Mouse (Mus musculus) MEL (cell line): ENCODE measurements around the gene Dclk1. TPM values are rescaled to one million over a fixed set of nuclear protein-coding genes. Genes with fewer than 3 reads are reported as not detected.

Experiments used
- DNase-seq: peaks from one replicate; pipeline ENCODE4 v3.0.0; 2011; ENCODE audit warnings: low read depth, low spot score
- H3K27ac ChIP-seq: 2 replicates; pipeline ENCODE4 v1.5.1; 2012; ENCODE audit warnings: low read depth, mild to moderate bottlenecking, control low read depth, low read length, moderate library complexity; ENCODE audit not compliant: control insufficient read depth
- H3K27me3 ChIP-seq, 2 experiments: fragments of 150-350 bp in 1 of 2; sonication (generic) in 1 of 2; 2 replicates each; pipeline ENCODE4 v1.6.1; 2012; ENCODE audit warnings: low read length in 2 of 2, mild to moderate bottlenecking in 2 of 2, improper control_type of control experiment in 1 of 2, moderate library complexity in 1 of 2; ENCODE audit not compliant: insufficient read depth in 2 of 2, control insufficient read depth in 1 of 2
- H3K36me3 ChIP-seq, 2 experiments: 2 replicates each; pipeline ENCODE4 v1.6.1; 2012 to 2014; ENCODE audit warnings: low read length in 2 of 2, improper control_type of control experiment in 1 of 2, inconsistent platforms in 1 of 2, mild to moderate bottlenecking in 1 of 2; ENCODE audit not compliant: insufficient read depth in 2 of 2, control insufficient read depth in 1 of 2
- H3K4me1 ChIP-seq, 2 experiments: fragments of 150-350 bp in 1 of 2; sonication (generic) in 1 of 2; 2 replicates each; pipeline ENCODE4 v1.6.1; 2012; ENCODE audit warnings: low read length in 2 of 2, improper control_type of control experiment in 1 of 2, mild to moderate bottlenecking in 1 of 2; ENCODE audit not compliant: insufficient read depth in 2 of 2, control insufficient read depth in 1 of 2
- H3K4me3 ChIP-seq, 2 experiments: fragments of 150-350 bp in 1 of 2; sonication (generic) in 1 of 2; 2 replicates each; pipeline ENCODE4 v1.5.1; 2012; ENCODE audit warnings: low read depth in 2 of 2, low read length in 2 of 2, mild to moderate bottlenecking in 2 of 2, moderate library complexity in 2 of 2, control low read depth in 1 of 2, improper control_type of control experiment in 1 of 2; ENCODE audit not compliant: control insufficient read depth in 1 of 2, insufficient read depth in 1 of 2
- H3K79me2 ChIP-seq: 2 replicates; pipeline ENCODE4 v1.6.1; 2012; ENCODE audit warnings: mild to moderate bottlenecking, low read length, moderate library complexity; ENCODE audit not compliant: control insufficient read depth, poor library complexity, insufficient read depth
- H3K9ac ChIP-seq: 2 replicates; pipeline ENCODE4 v1.6.1; 2012; ENCODE audit warnings: low read depth, mild to moderate bottlenecking, control low read depth, low read length, moderate library complexity; ENCODE audit not compliant: control insufficient read depth, poor library complexity, severe bottlenecking
- H3K9me3 ChIP-seq: fragments of 150-350 bp; sonication (generic); replicated peaks from 2 replicates; pipeline ENCODE4 v1.6.1; 2012; ENCODE audit warnings: mild to moderate bottlenecking, low read length, improper control_type of control experiment, moderate library complexity; ENCODE audit not compliant: insufficient read depth
- BHLHE40 ChIP-seq: IDR thresholded peaks from 2 replicates; pipeline ENCODE4 v1.6.1; 2012; ENCODE audit warnings: low read depth, mild to moderate bottlenecking, inconsistent platforms, low read length, improper control_type of control experiment, borderline replicate concordance
- CHD1 ChIP-seq: IDR thresholded peaks from 2 replicates; pipeline ENCODE4 v1.6.1; 2012; ENCODE audit warnings: low read depth, mild to moderate bottlenecking, inconsistent platforms, low read length, improper control_type of control experiment
- CHD2 ChIP-seq: IDR thresholded peaks from 2 replicates; pipeline ENCODE4 v1.6.1; 2011; ENCODE audit warnings: low read length, improper control_type of control experiment
- CTCF ChIP-seq, 3 experiments: IDR thresholded peaks in 2 of 3; conservative IDR thresholded peaks in 1 of 3; 2 replicates each; pipeline ENCODE4 v1.5.1; 2011 to 2012; ENCODE audit warnings: low read length in 3 of 3, low read depth in 2 of 3, mild to moderate bottlenecking in 2 of 3, improper control_type of control experiment in 1 of 3, inconsistent platforms in 1 of 3, mixed read lengths in 1 of 3, moderate library complexity in 1 of 3; ENCODE audit not compliant: control insufficient read depth in 1 of 3, insufficient read depth in 1 of 3, poor library complexity in 1 of 3, severe bottlenecking in 1 of 3
- E2F4 ChIP-seq: IDR thresholded peaks from 2 replicates; pipeline ENCODE4 v1.6.1; 2011; ENCODE audit warnings: low read depth, low read length, improper control_type of control experiment, borderline replicate concordance
- GABPA ChIP-seq: IDR thresholded peaks from 2 replicates; pipeline ENCODE4 v1.6.1; 2012; ENCODE audit warnings: low read depth, mild to moderate bottlenecking, inconsistent platforms, low read length, improper control_type of control experiment, moderate library complexity
- GATA1 ChIP-seq: IDR thresholded peaks from 2 replicates; pipeline ENCODE4 v1.6.1; 2011; ENCODE audit warnings: low read depth, low read length, improper control_type of control experiment
- HCFC1 ChIP-seq: IDR thresholded peaks from 2 replicates; pipeline ENCODE4 v1.6.1; 2012; ENCODE audit warnings: low read depth, mild to moderate bottlenecking, inconsistent platforms, low read length, improper control_type of control experiment, moderate library complexity
- JUND ChIP-seq: IDR thresholded peaks from 2 replicates; pipeline ENCODE4 v1.6.1; 2011; ENCODE audit warnings: low read depth, mild to moderate bottlenecking, improper control_type of control experiment, low read length
- KAT2A ChIP-seq: conservative IDR thresholded peaks from 2 replicates; pipeline ENCODE4 v1.6.1; 2012; ENCODE audit warnings: low read depth, low read length, improper control_type of control experiment, inconsistent platforms
- MAZ ChIP-seq: IDR thresholded peaks from 2 replicates; pipeline ENCODE4 v1.6.1; 2012; ENCODE audit warnings: low read depth, mild to moderate bottlenecking, inconsistent platforms, low read length, improper control_type of control experiment
- NELFE ChIP-seq: IDR thresholded peaks from 2 replicates; pipeline ENCODE4 v1.6.1; 2011; ENCODE audit warnings: low read depth, low read length, improper control_type of control experiment
- NRF1 ChIP-seq: IDR thresholded peaks from 2 replicates; pipeline ENCODE4 v1.6.1; 2014; ENCODE audit warnings: low read depth, mild to moderate bottlenecking, inconsistent platforms, low read length, improper control_type of control experiment, moderate library complexity; ENCODE audit not compliant: poor library complexity, insufficient read depth, severe bottlenecking
- POLR2A ChIP-seq, 2 experiments: IDR thresholded peaks; 2 replicates each; pipeline ENCODE4 v1.6.1; 2011 to 2012; ENCODE audit warnings: low read length in 2 of 2, mild to moderate bottlenecking in 2 of 2, control low read depth in 1 of 2, improper control_type of control experiment in 1 of 2, low read depth in 1 of 2, moderate library complexity in 1 of 2; ENCODE audit not compliant: control insufficient read depth in 1 of 2, insufficient read depth in 1 of 2, poor library complexity in 1 of 2
- RCOR1 ChIP-seq: IDR thresholded peaks from 2 replicates; pipeline ENCODE4 v1.6.1; 2012; ENCODE audit warnings: low read depth, mild to moderate bottlenecking, inconsistent platforms, low read length, improper control_type of control experiment
- SIN3A ChIP-seq: IDR thresholded peaks from 2 replicates; pipeline ENCODE4 v1.6.1; 2012; ENCODE audit warnings: low read length, improper control_type of control experiment, inconsistent platforms
- TBP ChIP-seq: IDR thresholded peaks from 2 replicates; pipeline ENCODE4 v1.8.0; 2011; ENCODE audit warnings: low read depth, low read length, improper control_type of control experiment
- UBTF ChIP-seq: IDR thresholded peaks from 2 replicates; pipeline ENCODE4 v1.6.1; 2012; ENCODE audit warnings: low read depth, mild to moderate bottlenecking, inconsistent platforms, low read length, improper control_type of control experiment, moderate library complexity, borderline replicate concordance; ENCODE audit not compliant: insufficient read depth
- ZMIZ1 ChIP-seq: IDR thresholded peaks from 2 replicates; pipeline ENCODE4 v1.6.1; 2012; ENCODE audit warnings: low read depth, mild to moderate bottlenecking, inconsistent platforms, low read length, improper control_type of control experiment, moderate library complexity
- polyA plus RNA-seq, 2 experiments: library from polyadenylated mRNA; stranded (reverse) in 1 of 2; unstranded in 1 of 2; fragments of >175 nt in 1 of 2; fragments of >200 nt in 1 of 2; gene quantifications; 2 replicates each; pipeline versions ENCODE4 v1.2.1 to v1.2.4; 2012; ENCODE audit warnings: low replicate concordance in 2 of 2, low read depth in 1 of 2; ENCODE audit not compliant: insufficient read length in 2 of 2, insufficient read depth in 1 of 2, missing spikeins in 1 of 2
- total RNA-seq: library from RNA; depleted of rRNA; stranded (reverse); fragments of 300-350 nt; gene quantifications from 2 replicates; pipeline ENCODE4 v1.2.3, GENCODE M21; 2012

Dclk1 gene
- total and polyA plus RNA-seq, 3 experiments = not detected

GRCm38 (mm10) chr3:55206413-55206812 lies 35.8 kb upstream of the Dclk1 start:
- Histone ChIP-seq H3K27ac (no peak overlapping the region), H3K79me2 (no peaks in the 10 kb centered on the region)
- TF ChIP-seq JUND (no peak), CTCF (IDR thresholded peaks at IDR 0.05 in 2 of 3, conservative IDR thresholded peaks at IDR 0.05 in 1 of 3; ENCODE audit: control insufficient read depth in 1 of 3, insufficient read depth in 1 of 3, low read depth in 2 of 3, low read length in 3 of 3, poor library complexity in 1 of 3, severe bottlenecking in 1 of 3) (peak in 1 of 3 experiments; percentile 15; a peak in 1 of 6 replicates), SIN3A (no peak), UBTF (no peak)
- TF ChIP-seq, all 39 proteins: peak for 1
- Histone ChIP-seq H3K36me3 (no peaks in the 10 kb centered on the region), H3K4me3 (no peak overlapping the region), H3K4me1 (no peaks in the 10 kb centered on the region), H3K9ac (no peak overlapping the region), H3K9me3 (no peaks in the 10 kb centered on the region), H3K27me3 (no peaks in the 10 kb centered on the region)
- DNase-seq = no peak

- TF ChIP-seq RCOR1 (no peak), SIN3A (no peak), MAZ (no peak), BHLHE40 (no peak), GATA1 (no peak), TBP (no peak), JUND (no peak), POLR2A (IDR thresholded peaks at IDR 0.05; ENCODE audit: control insufficient read depth in 1 of 2, insufficient read depth in 1 of 2, low read depth in 1 of 2, low read length in 2 of 2, poor library complexity in 1 of 2) (no peak), NELFE (no peak), UBTF (no peak), E2F4 (no peak), CHD1 (no peak), HCFC1 (no peak), CHD2 (no peak), KAT2A (no peak), ZMIZ1 (no peak), NRF1 (no peak), GABPA (no peak)
- Histone ChIP-seq H3K36me3 (no peaks in the 10 kb centered on the region), H3K9me3 (no peaks in the 10 kb centered on the region), H3K79me2 (no peaks in the 10 kb centered on the region), H3K4me3 (no peak overlapping the region), H3K9ac (no peak overlapping the region), H3K27me3 (no peaks in the 10 kb centered on the region), H3K4me1 (no peaks in the 10 kb centered on the region), H3K27ac (no peak overlapping the region)
- no peak for DNase-seq
Measured at GRCm38 (mm10) chr3:55207665-55208064, 34.5 kb upstream of the Dclk1 start.
